ENCODE assay signal across 22 mouse cellular contexts in genomic region chr13:19767202-19767601, GRCm38 (mm10). TPM values are rescaled to one million over a fixed set of nuclear protein-coding genes. Genes with fewer than 3 reads are reported as not detected.
A peak's percentile ranks its signal among the peaks of the same experiment; 100 is the strongest.
DNase-seq lines count a peak whose midpoint lies in the region; ATAC-seq lines count a peak whose summit lies in the region.
"Had no signal": no experiment of that assay in that cellular context is flagged by ENCODE, and none has a peak within 500 bp of the region (broad histone marks: within the 10 kb centered on the region; RNA-seq: fewer than 3 reads in every experiment).

No protein-coding gene starts in this region.

- no peaks in the 10 kb centered on the region for H3K27me3 ChIP-seq in splenic B cell, adult 2 months (ENCODE audit: control insufficient read depth, insufficient read depth, low read length, poor library complexity, severe bottlenecking)
- H3K27me3 ChIP-seq: embryonic facial prominence, embryonic 15.5 days; heart, embryonic 13.5 days; hindbrain, embryonic 12.5 days; Patski had no signal

- no peaks in the 10 kb centered on the region for H3K36me3 ChIP-seq in splenic B cell, adult 2 months (ENCODE audit: control insufficient read depth, insufficient read depth, low read length, poor library complexity, severe bottlenecking)
- H3K36me3 ChIP-seq: embryonic facial prominence, embryonic 15.5 days; forebrain, embryonic 10.5 days; heart, embryonic 13.5 days; hindbrain, embryonic 12.5 days had no signal

- ATAC-seq in megakaryocyte, adult 5-6 weeks (ENCODE audit: poor library complexity, severe bottlenecking) = peak; percentile 93
- ATAC-seq: activated CD4-positive, CD25-positive, alpha-beta regulatory T cell, adult 4 months; forebrain, embryonic 16.5 days; hindbrain, embryonic 16.5 days; inflammation-experienced regulatory T-cells, adult 6 months; Patski had no signal

- peak; percentile 14 for DNase-seq in lung, postnatal 25 days (ENCODE audit: low spot score)
- no peak for DNase-seq in lung, postnatal 10 days
- peak; percentile 5 for DNase-seq in B cell, adult 2 months
- peak; percentile 13 for DNase-seq in splenic B cell, adult 2 months (ENCODE audit: low read depth, low spot score)
- DNase-seq in layer of hippocampus, postnatal 10 days (ENCODE audit: low spot score in 2 of 2) = no peak
- no peak for DNase-seq in layer of hippocampus, adult 9-11 months
- DNase-seq: adrenal gland, postnatal 25 days; cerebellum, adult 2 months; cerebellum, postnatal 10 days; embryo, embryonic 11 days; gastrocnemius, postnatal 14 days; heart, postnatal 4 days had no signal

RNA-seq across cellular contexts. Expression of gene Gpr141, which starts 56.9 kb away (rescaled TPM):
- 151 and 163 TPM in 2 replicates for total RNA-seq in megakaryocyte, adult 5-6 weeks (2015)
- total RNA-seq in megakaryocyte, adult 5-6 weeks (2017) = 201 and 203 TPM in 2 replicates
- total RNA-seq in layer of hippocampus, postnatal 10 days (2021) = not detected
- total RNA-seq: adrenal gland, postnatal 25 days; gastrocnemius, postnatal 14 days had no signal

Comparison
In these comparisons a context has a peak if more than half of its experiments do, and no peak if none do; other contexts are left out.
1. DNase-seq: peak in lung, postnatal 25 days (single experiment), B cell, adult 2 months (2 of 2) and splenic B cell, adult 2 months (single experiment); none in lung, postnatal 10 days (single experiment), layer of hippocampus, postnatal 10 days (0 of 2) and layer of hippocampus, adult 9-11 months (single experiment).
2. RNA of gene Gpr141, which starts 56.9 kb away (total RNA-seq): 151 to 203 TPM in megakaryocyte, adult 5-6 weeks; not detected in layer of hippocampus, postnatal 10 days; every median in the first group is over 100 times any median in the second.